Mouse (Mus musculus) embryonic fibroblast, embryonic 13.5 days (primary cell): Measurements from ENCODE around the gene Zfp981. TPM values are rescaled to one million over a fixed set of nuclear protein-coding genes. Genes with fewer than 3 reads are reported as not detected.
"Not testable (repeated sequence)": the region's sequence is repeated elsewhere in the genome, so short reads cannot be mapped to it uniquely, and the experiment has no call there.

Experiments
- H3K27ac ChIP-seq: 2 replicates; pipeline ENCODE4 v1.5.1; 2012; ENCODE audit warnings: low read length, control low read depth, inconsistent platforms; ENCODE audit not compliant: insufficient read depth
- H3K4me1 ChIP-seq: 2 replicates; pipeline ENCODE4 v1.6.1; 2011; ENCODE audit warnings: low read length; ENCODE audit not compliant: control insufficient read depth, insufficient read depth
- H3K4me3 ChIP-seq: 2 replicates; pipeline ENCODE4 v1.5.1; 2011; ENCODE audit warnings: mild to moderate bottlenecking, control low read depth, low read length; ENCODE audit not compliant: insufficient read depth
- CTCF ChIP-seq: IDR thresholded peaks from 2 replicates; pipeline ENCODE4 v1.5.1; 2011; ENCODE audit warnings: mild to moderate bottlenecking, control low read depth, low read length, moderate library complexity, borderline replicate concordance; ENCODE audit not compliant: insufficient read depth
- POLR2A ChIP-seq: IDR thresholded peaks from 2 replicates; pipeline ENCODE4 v1.6.1; 2011; ENCODE audit warnings: low read depth, mild to moderate bottlenecking, control low read depth, low read length, moderate library complexity
- polyA plus RNA-seq: library from polyadenylated mRNA; stranded (reverse); fragments of >200 nt; gene quantifications from 2 replicates; pipeline ENCODE4 v1.2.4, GENCODE M21; 2011; ENCODE audit warnings: low read depth; ENCODE audit not compliant: missing spikeins, insufficient read length

Zfp981 gene
- polyA plus RNA-seq, 1 experiment: not detected

DNA sequence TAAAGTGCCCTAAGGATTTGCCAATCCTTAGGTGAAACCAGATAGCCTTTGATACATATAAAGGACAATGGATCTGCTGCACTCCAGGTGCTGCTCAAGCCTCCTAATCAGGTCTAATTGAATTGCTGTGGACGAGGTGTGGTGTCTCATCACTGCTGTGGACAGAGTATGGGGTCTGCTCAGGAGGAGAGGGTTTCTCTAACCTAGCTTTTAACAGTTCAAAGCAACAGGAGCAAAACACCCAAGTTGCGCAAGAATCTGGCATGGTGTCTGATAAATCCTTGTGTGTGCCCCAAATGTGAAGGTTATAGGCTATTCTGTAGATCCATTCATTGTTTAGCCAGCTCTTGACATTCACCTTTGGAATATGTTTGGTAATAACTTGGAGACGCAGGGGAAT is 24.9 kb upstream of the Zfp981 start:
- H3K4me1 ChIP-seq, H3K4me3 ChIP-seq, H3K27ac ChIP-seq: not testable (repeated sequence)

DNA sequence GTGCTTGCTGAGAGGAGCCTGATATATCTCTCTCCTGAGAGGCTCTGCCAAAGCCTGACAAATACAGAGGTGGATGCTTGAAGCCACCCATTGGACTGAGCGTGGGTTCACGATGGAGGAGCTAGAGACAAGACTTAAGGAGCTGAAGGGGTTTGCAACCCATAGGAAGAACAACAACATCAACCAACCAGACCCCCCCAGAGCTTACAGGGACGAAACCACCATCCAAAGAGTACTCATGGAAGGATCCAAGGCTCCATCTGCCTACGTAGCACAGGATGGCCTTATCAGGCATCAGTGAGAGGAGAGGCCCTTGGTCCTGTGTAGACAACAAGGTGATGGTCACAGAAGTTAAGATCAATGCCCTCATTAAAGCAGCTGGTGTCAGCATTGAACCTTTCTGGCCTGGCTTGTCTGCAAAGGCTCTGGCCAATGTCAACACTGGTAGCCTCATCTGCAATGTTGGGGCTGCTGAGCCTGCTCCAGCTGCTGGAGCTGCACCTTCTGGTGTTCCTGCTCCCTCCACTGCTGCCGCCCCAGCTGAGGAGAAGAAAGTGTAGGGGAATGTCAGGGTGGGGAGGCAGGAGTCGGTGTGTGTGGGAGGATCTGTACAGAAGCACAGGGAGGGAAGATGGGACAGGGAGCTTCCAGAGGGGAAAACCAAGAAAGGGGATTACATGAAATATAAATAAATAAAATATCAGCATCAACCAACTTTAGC is 21.3 kb upstream of the Zfp981 start:
- H3K4me1 ChIP-seq, H3K27ac ChIP-seq, H3K4me3 ChIP-seq: not testable (repeated sequence)

DNA sequence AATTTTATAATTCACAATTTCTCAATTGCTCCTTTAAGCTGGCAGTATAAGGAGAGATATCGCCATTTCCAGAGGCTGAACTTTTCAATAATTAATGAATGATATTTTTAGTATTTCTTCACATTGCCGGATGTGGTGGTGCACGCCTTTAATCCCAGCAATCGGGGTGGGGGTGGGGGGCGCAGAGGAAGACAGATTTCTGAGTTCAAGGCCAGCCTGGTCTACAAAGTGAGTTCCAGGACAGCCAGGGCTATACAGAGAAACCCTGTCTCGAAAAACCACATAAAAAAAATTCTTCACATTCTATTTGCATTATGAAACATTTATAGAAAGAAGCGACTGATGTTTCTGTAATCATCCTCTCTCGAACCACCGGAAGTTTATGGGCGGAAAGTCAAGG is 19.3 kb upstream of the Zfp981 start:
- H3K4me1 ChIP-seq, H3K4me3 ChIP-seq, H3K27ac ChIP-seq: not testable (repeated sequence)

DNA sequence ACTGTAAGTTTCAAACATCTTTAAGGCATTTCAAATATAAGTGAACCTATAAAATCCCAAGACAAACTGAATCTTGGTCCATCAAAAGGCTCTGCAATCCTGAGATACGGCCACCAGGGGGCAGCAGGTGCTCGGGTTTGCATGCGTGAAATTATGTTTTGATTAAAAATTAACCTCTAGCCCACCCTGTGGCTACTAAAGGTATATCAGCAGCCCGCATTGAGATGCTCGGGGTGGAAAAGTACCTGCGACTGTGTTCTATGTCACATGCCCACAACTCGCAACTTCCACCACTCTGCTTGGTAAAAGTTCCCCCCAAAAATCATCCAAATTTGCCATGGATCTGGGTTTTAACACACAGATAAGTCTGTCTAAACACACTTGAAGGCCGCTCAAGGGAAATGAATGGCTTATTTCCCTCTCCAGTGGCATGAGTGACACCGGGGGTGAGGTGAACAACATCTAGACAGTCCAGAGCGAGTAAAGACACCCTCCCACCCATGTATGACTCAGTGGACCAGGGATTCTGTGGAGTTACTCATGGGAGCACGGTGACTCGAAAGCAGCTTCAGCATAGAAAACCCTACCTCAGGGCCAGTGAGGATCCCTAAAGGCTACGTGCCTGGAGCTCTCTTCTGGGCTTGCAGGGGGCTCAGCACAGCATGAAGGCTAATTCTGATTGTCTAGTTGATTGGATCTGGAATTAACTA is 18.1 kb upstream of the Zfp981 start:
- not testable (repeated sequence) for H3K4me1 ChIP-seq, H3K4me3 ChIP-seq, H3K27ac ChIP-seq

DNA sequence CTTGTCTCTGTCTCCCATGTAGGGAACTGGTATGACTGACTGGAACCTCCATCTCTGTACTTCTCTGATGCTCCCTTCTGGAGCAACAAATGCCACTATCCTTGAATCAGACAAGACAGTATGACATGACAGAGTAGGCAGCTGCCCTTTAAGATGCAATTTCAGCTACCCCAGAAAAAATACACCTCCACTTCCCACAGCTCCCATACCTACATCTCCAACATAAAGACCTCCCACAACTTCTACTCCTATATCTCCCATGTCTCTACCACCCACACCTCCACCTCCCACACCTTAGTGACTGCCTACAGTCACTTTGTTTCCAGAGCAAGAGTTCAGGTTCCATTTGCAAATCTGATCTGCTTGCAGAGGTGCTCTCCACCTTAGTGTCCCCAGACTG is 17.2 kb upstream of the Zfp981 start:
- not testable (repeated sequence) for H3K4me3 ChIP-seq, H3K4me1 ChIP-seq, H3K27ac ChIP-seq

DNA sequence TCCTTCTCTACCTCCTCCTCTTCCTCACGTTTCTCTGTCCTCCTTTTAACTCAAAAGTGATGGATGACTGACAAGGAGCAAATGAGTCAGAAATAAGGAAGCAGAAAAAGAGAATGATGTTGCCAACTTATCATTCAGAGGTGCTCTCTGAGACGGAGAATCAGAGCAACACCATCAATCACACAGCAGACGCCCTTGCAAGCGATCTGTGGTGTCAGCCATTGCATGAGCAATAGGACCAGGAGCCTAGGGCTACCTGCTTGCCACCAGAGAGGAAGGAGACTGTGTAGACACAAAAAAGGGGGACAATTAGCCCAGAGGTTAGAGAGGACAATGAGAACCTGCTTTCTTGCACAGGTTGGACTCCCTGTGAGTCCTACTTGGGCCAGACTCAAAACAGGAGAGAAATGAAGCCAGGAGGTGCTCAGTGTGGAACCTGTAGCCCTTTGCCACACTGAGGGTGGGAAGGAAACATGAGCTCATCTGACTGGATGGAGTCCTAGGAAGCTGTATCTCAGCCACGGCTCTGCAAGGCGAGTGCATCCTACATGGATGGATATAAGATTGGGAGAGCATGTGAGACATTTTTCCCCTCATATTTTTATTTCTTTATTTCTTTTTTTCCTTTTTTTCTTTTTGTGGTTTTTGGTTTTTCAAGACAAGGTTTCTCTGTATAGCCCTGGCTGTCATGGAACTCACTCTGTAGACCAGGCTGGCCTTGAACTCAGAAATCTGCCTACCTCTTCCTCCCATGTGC is 16.5 kb upstream of the Zfp981 start:
- H3K27ac ChIP-seq, H3K4me3 ChIP-seq, H3K4me1 ChIP-seq: not testable (repeated sequence)

DNA sequence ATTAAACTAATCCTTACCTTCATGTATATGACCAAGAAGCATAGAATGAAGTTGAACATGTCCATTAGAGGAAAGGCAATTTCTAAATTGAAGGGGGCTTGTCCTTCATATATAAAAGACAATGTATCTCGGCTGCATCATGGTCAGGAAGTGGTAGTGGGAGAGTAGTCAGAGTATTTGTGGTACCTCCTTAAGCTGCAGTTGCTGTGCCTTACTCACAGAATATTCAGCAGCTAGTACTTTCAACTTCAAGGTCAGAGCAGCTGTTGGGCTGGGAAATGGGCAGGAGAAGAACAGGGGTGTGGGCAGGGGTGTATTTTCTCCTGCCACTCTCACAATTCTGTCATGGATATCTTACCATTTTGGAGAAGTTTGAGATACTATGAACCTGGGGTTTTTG is 15.1 kb upstream of the Zfp981 start:
- not testable (repeated sequence) for H3K27ac ChIP-seq, H3K4me3 ChIP-seq, H3K4me1 ChIP-seq

DNA sequence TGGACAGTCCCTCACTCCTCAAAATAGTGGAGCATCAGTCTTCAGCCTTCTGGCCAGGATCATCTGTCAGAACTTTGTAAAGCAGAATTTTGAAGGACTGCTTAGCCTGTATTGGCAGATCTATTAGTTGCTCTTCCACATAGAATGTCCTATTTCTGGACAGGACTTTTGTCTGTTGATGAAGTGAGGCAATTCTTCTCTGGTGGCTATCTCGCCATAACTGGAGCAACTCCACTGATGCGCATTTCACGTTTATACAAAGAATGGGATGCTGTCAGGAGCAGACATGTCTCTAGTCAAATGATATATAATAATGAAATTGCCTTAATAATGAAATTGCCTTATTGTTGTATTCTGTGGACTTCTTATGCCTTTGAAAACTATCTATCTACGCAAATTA is 12.6 kb upstream of the Zfp981 start:
- not testable (repeated sequence) for H3K4me1 ChIP-seq, H3K4me3 ChIP-seq, H3K27ac ChIP-seq

DNA sequence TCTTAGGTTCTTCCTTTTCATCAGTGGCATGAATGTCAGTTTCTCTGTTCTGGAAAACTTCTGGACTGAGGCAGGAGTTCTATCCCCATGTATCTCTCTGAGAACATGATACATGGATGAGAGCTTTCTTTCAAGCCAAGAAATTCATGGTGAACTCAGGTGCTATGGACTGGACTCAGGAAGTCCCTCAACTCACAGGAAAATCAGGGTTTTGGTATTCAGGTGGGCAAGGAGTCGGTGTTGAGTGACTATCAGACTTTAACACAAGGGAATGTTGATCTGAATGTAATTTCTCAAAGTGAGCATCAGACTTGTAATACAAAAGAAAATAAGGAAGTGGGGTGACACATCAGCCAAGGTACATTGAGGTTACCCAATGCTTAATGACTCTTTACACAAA is 9.8 kb upstream of the Zfp981 start:
- H3K4me1 ChIP-seq, H3K4me3 ChIP-seq, H3K27ac ChIP-seq: not testable (repeated sequence)

DNA sequence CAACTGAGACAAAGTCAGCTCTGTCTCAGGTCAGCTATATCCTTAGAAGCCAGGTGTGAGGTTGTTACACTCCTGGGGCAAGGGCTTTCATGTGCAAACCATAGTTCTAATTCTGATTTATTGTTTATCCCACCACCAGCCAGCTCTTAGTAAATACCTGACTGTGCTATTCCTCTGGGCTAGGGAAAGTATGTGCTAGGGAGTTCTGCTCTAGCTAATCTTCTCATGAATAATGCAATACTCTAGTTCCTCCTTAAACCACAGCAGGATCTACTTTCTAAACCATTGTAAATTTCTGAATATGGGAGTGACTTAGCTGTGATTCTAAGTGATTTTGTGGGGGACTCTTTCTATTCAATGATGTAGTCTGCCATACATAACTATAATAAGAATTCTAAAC is 9.4 kb upstream of the Zfp981 start:
- Histone ChIP-seq H3K27ac (no peak overlapping the region), H3K4me1 (no peaks in the 10 kb centered on the region), H3K4me3 (no peak overlapping the region)
- TF ChIP-seq POLR2A (no peak), CTCF (no peak)

DNA sequence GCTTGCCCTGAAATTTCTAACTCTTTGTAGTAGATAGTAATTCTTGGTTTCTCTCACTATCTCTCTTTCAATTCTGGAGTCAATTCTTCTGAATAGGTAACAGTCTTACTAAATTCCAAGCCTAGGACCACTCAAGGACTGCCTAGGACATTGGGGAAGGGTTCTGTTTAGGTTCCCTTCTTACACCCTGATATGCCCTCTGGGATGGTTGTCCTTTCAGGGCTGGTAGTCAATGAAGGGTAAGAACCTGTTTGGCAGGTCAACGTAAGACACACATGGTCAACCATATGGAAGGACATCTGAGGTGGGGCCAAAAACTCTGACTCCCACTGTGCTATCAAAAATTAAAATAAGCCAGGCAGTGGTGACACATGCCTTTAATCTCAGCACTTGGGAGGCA is 9.0 kb upstream of the Zfp981 start:
- Histone ChIP-seq H3K4me3 (no peak overlapping the region), H3K4me1 (no peaks in the 10 kb centered on the region), H3K27ac (no peak overlapping the region)
- TF ChIP-seq CTCF (no peak), POLR2A (no peak)

DNA sequence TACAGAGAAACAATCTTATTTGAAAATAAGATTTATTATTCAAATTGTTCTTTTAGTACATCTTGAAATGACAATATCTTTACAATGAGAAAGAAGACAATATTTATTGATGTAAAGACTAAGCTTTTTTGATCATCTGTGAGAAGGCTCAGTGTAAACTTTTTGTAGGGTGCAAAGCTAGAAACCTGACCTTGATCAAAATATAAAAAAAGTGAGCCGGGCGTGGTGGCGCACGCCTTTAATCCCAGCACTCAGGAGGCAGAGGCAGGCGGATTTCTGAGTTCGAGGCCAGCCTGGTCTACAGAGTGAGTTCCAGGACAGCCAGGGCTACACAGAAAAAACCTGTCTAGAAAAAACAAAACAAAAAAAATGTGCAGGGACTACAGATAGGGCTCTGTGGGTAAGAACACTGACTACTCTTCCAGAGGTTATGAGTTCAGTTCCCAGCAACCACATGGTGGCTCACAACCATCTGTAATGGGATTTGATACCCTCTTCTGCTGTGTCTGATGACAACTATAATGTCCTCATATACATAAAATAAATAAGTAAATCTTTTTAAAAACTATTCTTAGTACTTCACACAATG is 8.4 kb upstream of the Zfp981 start:
- not testable (repeated sequence) for H3K4me3 ChIP-seq, H3K4me1 ChIP-seq, H3K27ac ChIP-seq
